Mouse (Mus musculus) urinary bladder, postnatal 14 days (tissue): ENCODE results near the gene Tmem79.
"Not testable (repeated sequence)": the region's sequence is repeated elsewhere in the genome, so short reads cannot be mapped to it uniquely, and the experiment has no call there.

ENCODE experiments used
- DNase-seq: peaks from one replicate; pipeline ENCODE4 v3.0.0; 2021; ENCODE audit warnings: low spot score

The Tmem79 gene

GRCm38 (mm10) chr3:88284815-88285564 lies 51.0 kb downstream of the Tmem79 start:
- DNase-seq, result not testable (repeated sequence)

GRCm38 (mm10) chr3:88281141-88281916 lies 54.6 kb downstream of the Tmem79 start:
- not testable (repeated sequence) for DNase-seq

- DNase-seq, result no peak
Measured at GRCm38 (mm10) chr3:88280035-88280434, 55.9 kb downstream of the Tmem79 start.
